Mouse (Mus musculus): ENCODE measurements at regions not wholly inside any gene's neighbourhood (a gene's known extent, or its start where the extent isn't known, plus 50 kb on each side); places are given as distances from the start of the nearest gene placed in this dataset.

GRCm38 (mm10) chr16:65250426-65250825 is 144.8 kb upstream of the Htr1f start:
- Histone ChIP-seq H3K27ac (ENCODE audit: control insufficient read depth, low read depth, low read length) (no peak overlapping the region), H3K4me1 (ENCODE audit: control insufficient read depth in 1 of 2, insufficient read depth in 2 of 2, low read length in 2 of 2) (no peaks in the 10 kb centered on the region), H3K27me3 (ENCODE audit: control insufficient read depth in 1 of 2, insufficient read depth in 2 of 2, low read length in 2 of 2) (no peaks in the 10 kb centered on the region), H3K4me3 (ENCODE audit: control insufficient read depth in 1 of 2, insufficient read depth in 1 of 2, low read depth in 2 of 2, low read length in 2 of 2) (no peak overlapping the region), H3K79me2 (ENCODE audit: control insufficient read depth, insufficient read depth, low read length, poor library complexity) (no peaks in the 10 kb centered on the region), H3K9me3 (replicated peaks; ENCODE audit: insufficient read depth, low read length) (no peaks in the 10 kb centered on the region), H3K9ac (ENCODE audit: control insufficient read depth, low read depth, low read length, poor library complexity, severe bottlenecking) (no peak overlapping the region), H3K36me3 (ENCODE audit: control insufficient read depth in 1 of 2, insufficient read depth in 2 of 2, low read length in 2 of 2) (no peaks in the 10 kb centered on the region)
- TF ChIP-seq CTCF (IDR thresholded peaks at IDR 0.05 in 2 of 3, conservative IDR thresholded peaks at IDR 0.05 in 1 of 3; ENCODE audit: control insufficient read depth in 1 of 3, insufficient read depth in 1 of 3, low read depth in 2 of 3, low read length in 3 of 3, poor library complexity in 1 of 3, severe bottlenecking in 1 of 3) (no peak), TCF12 (IDR thresholded peaks at IDR 0.05; ENCODE audit: low read depth, low read length) (no peak), MXI1 (IDR thresholded peaks at IDR 0.05; ENCODE audit: low read depth, low read length) (no peak), BHLHE40 (IDR thresholded peaks at IDR 0.05; ENCODE audit: borderline replicate concordance, low read depth, low read length) (no peak), ZC3H11A (IDR thresholded peaks at IDR 0.05; ENCODE audit: low read depth, low read length) (no peak), MYC (IDR thresholded peaks at IDR 0.05; ENCODE audit: low read depth, low read length) (no peak), E2F4 (IDR thresholded peaks at IDR 0.05; ENCODE audit: borderline replicate concordance, low read depth, low read length) (no peak), CHD1 (IDR thresholded peaks at IDR 0.05; ENCODE audit: low read depth, low read length) (no peak), ZKSCAN1 (IDR thresholded peaks at IDR 0.05; ENCODE audit: low read depth, low read length) (no peak), POLR2AphosphoS2 (IDR thresholded peaks at IDR 0.05; ENCODE audit: low read length) (no peak)
- DNase-seq (ENCODE audit: low read depth, low spot score), result no peak

DNA sequence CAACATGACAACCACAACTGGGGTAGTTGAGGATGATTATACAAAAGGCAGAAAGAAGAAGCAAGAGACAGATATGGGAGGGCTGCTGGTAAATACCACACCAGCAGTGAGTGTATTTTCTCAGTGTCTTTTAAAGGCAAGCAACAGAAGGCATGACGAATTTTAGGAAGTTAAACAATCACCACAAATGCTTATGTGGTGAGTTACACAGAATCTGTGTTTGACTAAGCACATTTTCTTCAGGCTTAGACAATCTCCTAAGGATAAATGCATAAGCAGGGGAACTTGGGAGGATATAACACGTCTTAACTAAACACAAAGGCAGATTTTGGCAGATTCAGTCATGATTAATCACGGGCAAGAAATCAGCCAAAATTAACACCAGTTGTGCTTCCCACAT is 141.8 kb upstream of the Htr1f start:
- no peak for TF ChIP-seq EP300 (IDR thresholded peaks at IDR 0.05; ENCODE audit: low read depth in 1 of 2, low read length in 2 of 2)
- no peak for TF ChIP-seq GABPA (IDR thresholded peaks at IDR 0.05; ENCODE audit: low read depth, low read length)
- TF ChIP-seq KAT2A (conservative IDR thresholded peaks at IDR 0.05; ENCODE audit: low read depth, low read length), result no peak
- TF ChIP-seq MEF2A (IDR thresholded peaks at IDR 0.05; ENCODE audit: extremely low read depth, insufficient replicate concordance, low read depth, low read length, poor library complexity, severe bottlenecking), result no peak
- no peak for TF ChIP-seq CHD1 (IDR thresholded peaks at IDR 0.05; ENCODE audit: low read depth, low read length)
- no peak for TF ChIP-seq TAL1 (IDR thresholded peaks at IDR 0.05; ENCODE audit: low read length)
- no peak for TF ChIP-seq TCF12 (IDR thresholded peaks at IDR 0.05; ENCODE audit: low read depth, low read length)
- no peak for TF ChIP-seq SIN3A (IDR thresholded peaks at IDR 0.05; ENCODE audit: low read length)
- TF ChIP-seq ZC3H11A (IDR thresholded peaks at IDR 0.05; ENCODE audit: low read depth, low read length), result no peak
- TF ChIP-seq ELF1 (IDR thresholded peaks at IDR 0.05; ENCODE audit: low read depth, low read length), result no peak
- no peak for TF ChIP-seq HCFC1 (IDR thresholded peaks at IDR 0.05; ENCODE audit: low read depth, low read length)
- TF ChIP-seq USF1 (IDR thresholded peaks at IDR 0.05; ENCODE audit: low read depth, low read length), result no peak
- no peak for TF ChIP-seq MXI1 (IDR thresholded peaks at IDR 0.05; ENCODE audit: low read depth, low read length)
- no peak for TF ChIP-seq NRF1 (IDR thresholded peaks at IDR 0.05; ENCODE audit: insufficient read depth, low read depth, low read length, poor library complexity, severe bottlenecking)
- no peak for TF ChIP-seq MAX (IDR thresholded peaks at IDR 0.05; ENCODE audit: low read length)
- no peak for TF ChIP-seq ZNF384 (IDR thresholded peaks at IDR 0.05; ENCODE audit: low read depth, low read length)
- TF ChIP-seq MYB (IDR thresholded peaks at IDR 0.05; ENCODE audit: low read depth, low read length), result no peak
- no peak for TF ChIP-seq CTCF (IDR thresholded peaks at IDR 0.05 in 2 of 3, conservative IDR thresholded peaks at IDR 0.05 in 1 of 3; ENCODE audit: control insufficient read depth in 1 of 3, insufficient read depth in 1 of 3, low read depth in 2 of 3, low read length in 3 of 3, poor library complexity in 1 of 3, severe bottlenecking in 1 of 3)
- TF ChIP-seq BHLHE40 (IDR thresholded peaks at IDR 0.05; ENCODE audit: borderline replicate concordance, low read depth, low read length), result no peak
- H3K9ac ChIP-seq (ENCODE audit: control insufficient read depth, low read depth, low read length, poor library complexity, severe bottlenecking), result no peak overlapping the region
- no peaks in the 10 kb centered on the region for H3K9me3 ChIP-seq (replicated peaks; ENCODE audit: insufficient read depth, low read length)
- H3K4me3 ChIP-seq (ENCODE audit: control insufficient read depth in 1 of 2, insufficient read depth in 1 of 2, low read depth in 2 of 2, low read length in 2 of 2), result no peak overlapping the region
- no peaks in the 10 kb centered on the region for H3K79me2 ChIP-seq (ENCODE audit: control insufficient read depth, insufficient read depth, low read length, poor library complexity)
- H3K27me3 ChIP-seq (ENCODE audit: control insufficient read depth in 1 of 2, insufficient read depth in 2 of 2, low read length in 2 of 2), result no peaks in the 10 kb centered on the region
- no peak overlapping the region for H3K27ac ChIP-seq (ENCODE audit: control insufficient read depth, low read depth, low read length)
- H3K4me1 ChIP-seq (ENCODE audit: control insufficient read depth in 1 of 2, insufficient read depth in 2 of 2, low read length in 2 of 2), result no peaks in the 10 kb centered on the region
- no peaks in the 10 kb centered on the region for H3K36me3 ChIP-seq (ENCODE audit: control insufficient read depth in 1 of 2, insufficient read depth in 2 of 2, low read length in 2 of 2)
- DNase-seq (ENCODE audit: low read depth, low spot score), result no peak
